Mouse (Mus musculus) CD4-positive, CD25-positive, alpha-beta regulatory T cell, adult 2 months (primary cell): ENCODE measurements around the gene Klb.

Source experiments
- DNase-seq: peaks from one replicate; pipeline ENCODE4 v3.0.0-alpha.2; 2012; ENCODE audit warnings: low read depth, low spot score

Gene Klb

GRCm38 (mm10) chr5:65371551-65371950, 23.4 kb downstream of the Klb start:
- DNase-seq, result no peak

GRCm38 (mm10) chr5:65374746-65375145, 26.6 kb downstream of the Klb start:
- DNase-seq, result no peak

- no peak for DNase-seq
Observed at GRCm38 (mm10) chr5:65385704-65386103, 37.6 kb downstream of the Klb start.

- no peak for DNase-seq
Observed at GRCm38 (mm10) chr5:65387008-65387867, 39.1 kb downstream of the Klb start.

GRCm38 (mm10) chr5:65390648-65391644, 42.8 kb downstream of the Klb start, which contains the start of the genes Rpl9 and Lias:
TSS of gene Rpl9 (minus strand) at chr5:65391444.
TSS of gene Lias (plus strand) at chr5:65391497.
- DNase-seq, result peak; percentile 99

GRCm38 (mm10) chr5:65391753-65392152, 43.6 kb downstream of the Klb start:
- DNase-seq, result peak; percentile 56

GRCm38 (mm10) chr5:65394425-65394824, 46.3 kb downstream of the Klb start:
- DNase-seq, result peak; percentile 35

GRCm38 (mm10) chr5:65401251-65401994, 53.3 kb downstream of the Klb start:
- peak; percentile 85 for DNase-seq

- DNase-seq, result no peak
Observed at GRCm38 (mm10) chr5:65407989-65408388, 59.9 kb downstream of the Klb start.

GRCm38 (mm10) chr5:65415653-65416458, 67.7 kb downstream of the Klb start:
- DNase-seq, result no peak

GRCm38 (mm10) chr5:65419136-65419535, 71.0 kb downstream of the Klb start:
- DNase-seq, result no peak

GRCm38 (mm10) chr5:65420822-65421221, 72.7 kb downstream of the Klb start:
- DNase-seq, result no peak

GRCm38 (mm10) chr5:65422803-65423202, 74.7 kb downstream of the Klb start:
- no peak for DNase-seq

- DNase-seq, result no peak
Observed at GRCm38 (mm10) chr5:65424215-65424614, 76.1 kb downstream of the Klb start.

GRCm38 (mm10) chr5:65425251-65425650, 77.1 kb downstream of the Klb start:
- no peak for DNase-seq

GRCm38 (mm10) chr5:65428321-65428720, 80.2 kb downstream of the Klb start:
- no peak for DNase-seq

- DNase-seq, result no peak
Observed at GRCm38 (mm10) chr5:65429441-65429840, 81.3 kb downstream of the Klb start.
